Mouse (Mus musculus) cerebellum, adult 8-10 months (tissue): ENCODE measurements at regions not wholly inside any gene's neighbourhood (a gene's known extent, or its start where the extent isn't known, plus 50 kb on each side); places are given as distances from the start of the nearest gene placed in this dataset.

Experiments used
- DNase-seq: peaks from one replicate; pipeline ENCODE4 v3.0.0; 2022

GRCm38 (mm10) chr11:45446512-45446911 lies 405.3 kb upstream of the Clint1 start:
- no peak for DNase-seq

GRCm38 (mm10) chr11:45454234-45454633 lies 397.6 kb upstream of the Clint1 start:
- peak; percentile 15 for DNase-seq

DNA sequence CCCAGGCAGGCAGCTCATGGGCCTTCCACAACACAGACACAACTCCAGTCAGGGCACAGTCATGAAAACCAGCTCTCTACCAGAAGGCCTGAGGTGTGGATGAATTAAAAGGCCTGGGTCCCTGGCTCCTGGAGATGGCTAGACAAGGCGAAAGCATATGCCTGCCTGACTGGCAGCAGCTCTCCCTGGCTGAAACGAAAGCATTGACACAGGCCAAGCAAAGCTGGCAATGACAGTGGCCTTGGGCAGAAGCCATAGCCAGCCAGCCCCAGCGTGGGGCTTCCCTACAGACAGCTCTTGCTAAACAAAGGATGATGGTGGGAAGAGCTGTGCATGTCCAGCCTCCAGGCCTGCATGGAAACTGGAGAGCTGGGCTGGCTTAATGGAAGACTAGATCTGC lies 396.9 kb upstream of the Clint1 start:
- peak; percentile 92 for DNase-seq

- DNase-seq: no peak
Observed at GRCm38 (mm10) chr11:45456724-45457123, 395.1 kb upstream of the Clint1 start.

DNA sequence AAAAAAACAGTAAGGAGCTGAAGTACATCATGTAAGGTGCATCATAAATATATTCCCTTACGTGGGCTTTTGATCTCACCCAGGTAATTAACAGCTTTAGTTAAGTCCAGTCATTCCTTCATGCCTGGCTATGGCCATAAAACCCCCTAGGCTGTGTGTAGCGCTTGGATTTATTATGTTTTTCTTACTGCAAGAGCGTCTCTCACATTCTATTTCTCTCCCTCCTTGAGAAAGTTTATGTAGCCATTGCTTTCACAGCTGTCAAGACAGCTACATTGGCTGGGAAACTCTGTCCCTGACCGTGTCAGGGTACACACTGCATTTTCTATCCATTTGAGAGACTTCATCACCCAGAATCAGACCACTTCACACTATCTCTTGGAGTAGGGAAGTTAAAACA lies 394.3 kb upstream of the Clint1 start:
- DNase-seq: no peak

GRCm38 (mm10) chr11:45460000-45460792 lies 391.7 kb upstream of the Clint1 start:
- DNase-seq: no peak

DNA sequence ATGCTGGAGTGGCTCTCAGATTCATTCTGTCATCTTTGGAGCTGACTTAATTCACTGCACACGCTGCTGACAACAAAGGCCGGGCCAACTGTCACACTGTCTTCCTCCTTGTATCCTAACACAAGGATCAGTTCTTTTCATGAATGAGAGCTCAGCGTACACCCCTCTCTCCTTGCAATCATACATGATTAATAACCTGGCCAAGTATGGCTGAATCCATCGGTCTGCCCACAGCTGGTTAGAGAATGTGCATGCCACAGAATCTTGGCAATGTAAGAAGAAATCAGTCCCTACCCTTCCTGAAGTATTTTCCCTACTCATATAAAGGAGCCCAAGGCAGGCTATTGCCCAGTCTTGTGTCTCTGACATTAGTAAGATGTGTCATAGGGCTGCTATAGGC lies 387.4 kb upstream of the Clint1 start:
- no peak for DNase-seq

- no peak for DNase-seq
Observed at GRCm38 (mm10) chr11:45466350-45466749, 385.5 kb upstream of the Clint1 start.

DNA sequence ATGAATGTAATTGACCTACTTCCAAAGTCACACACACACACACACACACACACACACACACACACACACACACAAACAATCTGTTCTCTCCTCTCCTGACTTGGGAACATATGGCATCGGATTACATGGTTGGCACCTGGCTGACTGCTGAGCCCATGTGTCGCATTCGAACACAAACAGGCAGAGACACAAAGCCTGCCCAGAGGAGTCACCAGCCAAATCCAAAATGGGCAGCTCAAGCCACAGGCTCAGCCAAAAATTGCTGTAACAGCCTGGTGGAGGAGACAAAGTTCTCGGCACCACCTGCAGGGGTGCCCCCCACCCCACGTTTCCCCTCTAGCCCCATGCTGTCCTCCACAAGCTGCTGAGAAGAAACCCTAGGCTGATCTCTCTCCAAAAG lies 379.7 kb upstream of the Clint1 start:
- DNase-seq: peak; percentile 91

GRCm38 (mm10) chr11:45476917-45477316 lies 374.9 kb upstream of the Clint1 start:
- DNase-seq: no peak

- no peak for DNase-seq
Observed at GRCm38 (mm10) chr11:45485950-45486349, 365.9 kb upstream of the Clint1 start.

DNA sequence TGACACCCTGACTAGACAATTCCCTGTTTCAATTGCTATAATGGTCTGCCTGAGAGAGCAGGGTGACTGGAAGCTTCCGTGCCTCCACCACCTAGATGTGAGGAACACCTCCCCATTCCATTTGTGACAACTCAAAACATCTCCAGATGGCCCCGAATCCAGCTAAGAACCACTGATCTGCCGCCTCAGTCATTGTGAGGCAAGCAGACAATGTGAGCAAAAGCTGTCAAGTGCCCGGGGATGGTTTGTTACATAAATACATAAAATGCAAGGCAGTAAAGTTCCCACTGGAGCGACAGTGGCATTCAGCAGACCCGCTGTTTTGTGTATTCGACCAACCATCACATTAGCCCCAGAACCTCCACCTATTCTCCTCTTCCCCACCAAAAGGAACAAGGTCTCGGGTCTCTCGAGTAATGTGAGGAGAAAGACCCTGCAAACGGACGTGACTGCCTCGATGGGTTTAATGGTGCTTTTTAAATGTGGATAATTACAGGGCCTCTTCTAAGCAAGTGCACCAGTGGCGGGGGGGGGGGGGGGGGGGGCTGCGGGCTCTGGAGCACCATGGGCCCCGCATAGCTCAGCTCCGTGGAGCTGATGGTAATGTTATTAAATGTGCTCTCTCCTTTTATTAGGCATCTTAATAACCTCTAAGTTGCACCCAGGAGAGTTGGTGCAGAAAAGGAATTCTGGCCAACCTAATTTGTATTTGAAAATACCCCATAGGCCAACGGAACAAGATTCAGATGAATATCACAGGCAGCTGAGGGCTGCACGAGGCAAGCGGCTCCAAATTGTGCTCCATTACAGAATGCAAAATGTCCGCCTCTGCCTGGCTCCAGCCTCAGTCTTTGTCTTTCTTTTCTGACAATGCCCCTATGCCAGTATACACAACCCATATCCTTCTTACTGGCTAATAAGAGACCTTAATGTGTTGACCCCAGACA lies 360.6 kb upstream of the Clint1 start:
- DNase-seq: no peak

DNA sequence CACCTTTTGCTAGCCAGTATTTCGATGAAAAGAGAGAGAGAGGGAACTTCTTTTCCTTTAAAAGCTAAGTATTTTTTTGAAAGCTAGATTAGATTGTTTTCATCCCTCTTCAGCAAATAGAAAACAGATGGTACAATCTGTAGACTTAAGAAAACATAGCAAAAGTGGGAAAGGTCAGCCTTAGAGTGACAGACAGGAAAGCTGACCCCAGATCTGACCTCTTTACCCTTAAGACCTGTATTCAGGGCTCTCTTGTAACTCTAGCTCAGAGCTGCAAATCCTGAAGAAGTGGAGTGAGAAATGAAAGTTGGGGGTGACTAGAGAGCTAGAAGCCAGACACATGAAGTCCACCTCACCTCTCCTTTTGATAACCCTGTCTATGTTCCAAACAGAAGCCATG lies 356.6 kb upstream of the Clint1 start:
- no peak for DNase-seq

GRCm38 (mm10) chr11:45508566-45508965 lies 343.3 kb upstream of the Clint1 start:
- DNase-seq: no peak

DNA sequence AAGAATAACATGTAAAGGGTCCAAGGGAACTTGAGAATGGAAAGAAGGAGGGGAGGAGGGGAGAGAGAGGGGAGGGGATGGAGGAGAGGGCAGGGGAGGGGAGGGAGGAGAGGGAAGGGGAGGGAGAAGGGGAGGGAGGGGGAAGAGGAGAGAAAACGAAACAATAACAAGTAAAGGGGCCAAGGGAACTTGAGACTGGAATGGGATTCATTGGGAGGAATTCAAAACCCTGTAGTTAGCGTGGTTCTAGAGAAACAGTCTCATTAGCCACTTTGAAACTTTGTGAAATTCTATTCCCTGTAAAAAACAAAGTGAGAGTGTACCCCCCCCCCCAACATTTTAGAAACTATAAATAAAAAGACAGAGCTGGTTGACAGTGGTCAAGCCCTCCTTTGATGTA lies 342.6 kb upstream of the Clint1 start:
- no peak for DNase-seq

GRCm38 (mm10) chr11:45514415-45515271 lies 337.2 kb upstream of the Clint1 start:
- no peak for DNase-seq

DNA sequence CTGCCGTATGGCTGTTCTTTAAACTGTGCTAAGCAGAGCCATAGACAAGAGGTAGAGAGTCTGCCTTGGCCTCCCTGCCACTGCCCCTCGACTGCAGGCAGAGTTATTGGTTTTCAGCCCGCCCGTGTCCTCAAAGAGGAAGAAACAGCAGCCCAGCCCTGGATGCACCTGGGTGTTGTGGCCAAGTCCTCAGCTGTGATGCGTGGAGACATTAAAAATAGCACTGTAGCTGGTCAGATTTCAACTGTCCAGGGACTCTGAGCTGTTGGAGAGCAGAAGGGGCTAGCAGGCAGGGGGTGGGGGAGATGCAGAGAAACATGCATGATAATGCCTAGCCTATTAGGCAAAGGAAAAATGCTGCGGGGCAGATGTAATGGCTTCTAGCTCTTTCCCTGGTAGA lies 327.1 kb upstream of the Clint1 start:
- no peak for DNase-seq

DNA sequence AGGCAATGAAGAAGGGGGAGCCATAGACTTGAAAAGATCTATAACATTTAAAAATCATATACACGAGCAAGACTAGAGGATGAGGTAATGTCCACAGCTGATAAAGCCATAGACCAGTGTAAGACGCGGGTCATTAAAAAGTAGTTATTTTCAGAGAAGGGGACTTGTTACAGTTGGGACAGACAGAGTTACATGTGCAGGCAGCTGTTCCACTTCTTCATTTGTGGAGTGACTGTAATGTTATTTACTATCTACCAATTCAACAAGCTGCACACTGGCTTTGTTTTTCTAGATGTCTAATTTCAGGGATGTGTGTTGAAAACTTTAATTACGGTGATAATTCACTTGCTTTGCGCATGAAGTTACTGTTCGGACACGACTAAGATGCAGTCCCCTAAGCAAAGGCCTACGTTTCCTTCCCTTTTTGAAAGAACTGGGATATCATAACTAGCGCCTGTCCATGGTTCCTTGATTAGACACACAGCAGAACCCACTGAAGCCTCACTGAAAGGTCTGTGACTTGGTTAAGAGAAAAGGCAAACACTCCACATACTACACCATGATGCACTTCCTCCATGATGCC lies 320.7 kb upstream of the Clint1 start:
- DNase-seq: no peak

- no peak for DNase-seq
Observed at GRCm38 (mm10) chr11:45533402-45534056, 318.3 kb upstream of the Clint1 start.

- no peak for DNase-seq
Observed at GRCm38 (mm10) chr11:45535501-45536025, 316.3 kb upstream of the Clint1 start.

DNA sequence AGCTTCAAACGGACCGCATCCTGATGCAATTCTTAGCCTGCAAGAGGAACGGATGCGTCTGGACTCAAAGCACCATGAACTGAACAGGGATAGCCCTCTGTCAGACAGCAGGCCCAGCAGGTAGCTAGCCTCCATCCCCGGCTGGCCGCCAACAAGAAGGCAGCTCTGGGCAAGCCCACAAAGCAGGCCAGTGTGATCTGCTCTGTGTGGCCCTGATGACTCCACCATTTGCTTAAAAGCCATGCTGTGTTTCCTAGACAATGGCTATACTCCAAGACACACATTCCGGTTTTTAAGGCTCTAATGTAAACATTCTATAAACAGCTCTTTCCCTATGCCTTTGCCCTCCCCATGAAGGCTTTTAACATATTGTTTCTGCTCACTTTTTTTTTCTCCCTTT lies 313.8 kb upstream of the Clint1 start:
- peak; percentile 85 for DNase-seq

DNA sequence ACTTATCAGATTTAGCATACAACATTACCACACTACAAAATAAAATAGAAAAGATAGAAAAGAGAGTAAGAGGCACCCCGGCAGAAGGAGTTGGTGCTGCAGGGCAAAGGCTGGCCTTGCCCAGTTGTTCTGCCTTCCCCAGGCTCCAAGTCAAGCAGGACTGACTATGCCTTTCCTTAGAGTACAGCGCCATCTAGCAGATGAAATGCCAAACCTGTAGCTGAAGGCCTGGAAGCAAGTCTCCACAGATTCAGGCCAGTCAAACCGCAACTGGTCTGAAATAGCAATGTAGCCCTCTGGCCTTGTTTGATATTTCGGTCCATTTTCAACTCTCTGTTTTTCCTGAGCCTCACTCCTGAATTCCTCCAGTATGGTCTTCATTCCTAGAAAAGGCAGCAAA lies 312.4 kb upstream of the Clint1 start:
- peak; percentile 78 for DNase-seq
